Mouse (Mus musculus): Measurements from ENCODE around the gene Zbed6. TPM values are rescaled to one million over a fixed set of nuclear protein-coding genes. Genes with fewer than 3 reads are reported as not detected.

Gene Zbed6
- polyA plus RNA-seq, 1 experiment: not detected

GRCm38 (mm10) chr1:133611436-133611835, 49.2 kb downstream of the Zbed6 start:
- no peak for TF ChIP-seq TAL1 (IDR thresholded peaks at IDR 0.05; ENCODE audit: low read length)
- TF ChIP-seq GATA1 (IDR thresholded peaks at IDR 0.05; ENCODE audit: low read length): no peak
- Histone ChIP-seq H3K4me1 (ENCODE audit: control insufficient read depth) (peaks cover 29% of the 10 kb centered on the region), H3K9me3 (ENCODE audit: control insufficient read depth, low read length) (no peaks in the 10 kb centered on the region), H3K27me3 (ENCODE audit: control insufficient read depth) (no peaks in the 10 kb centered on the region), H3K36me3 (ENCODE audit: control insufficient read depth) (peaks cover 40% of the 10 kb centered on the region), H3K4me3 (replicated peaks) (no peak overlapping the region)

DNA sequence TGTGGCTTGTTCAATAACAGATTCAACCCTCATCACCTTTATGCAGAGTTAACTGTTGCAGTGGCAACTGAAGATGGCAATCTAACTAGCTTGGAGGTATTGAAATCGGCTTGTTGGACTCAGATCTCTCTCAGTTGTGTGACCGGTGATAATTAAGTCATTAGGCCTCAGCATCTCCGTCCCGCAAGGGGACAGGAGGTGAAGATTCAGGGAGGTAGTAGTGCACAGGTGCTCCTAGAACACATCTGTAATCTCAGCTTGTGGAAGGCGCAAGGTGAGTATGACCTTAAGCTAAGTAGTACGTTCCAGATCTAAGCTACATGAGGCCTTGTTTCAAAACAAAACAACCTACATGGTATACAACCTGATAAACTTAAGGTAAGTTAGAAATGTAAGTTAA, 50.1 kb downstream of the Zbed6 start:
- H3K27me3 ChIP-seq (ENCODE audit: control insufficient read depth): no peaks in the 10 kb centered on the region
- H3K4me1 ChIP-seq (ENCODE audit: control insufficient read depth): peaks cover 32% of the 10 kb centered on the region
- peaks cover 41% of the 10 kb centered on the region for H3K36me3 ChIP-seq (ENCODE audit: control insufficient read depth)
- TF ChIP-seq TAL1 (IDR thresholded peaks at IDR 0.05; ENCODE audit: low read length) (no peak), GATA1 (IDR thresholded peaks at IDR 0.05; ENCODE audit: low read length) (no peak)
- H3K9me3 ChIP-seq (ENCODE audit: control insufficient read depth, low read length): no peaks in the 10 kb centered on the region
- peak overlapping the region; percentile 90 for H3K4me3 ChIP-seq (replicated peaks)

- Histone ChIP-seq H3K36me3 (ENCODE audit: control insufficient read depth) (peaks cover 47% of the 10 kb centered on the region), H3K9me3 (ENCODE audit: control insufficient read depth, low read length) (no peaks in the 10 kb centered on the region), H3K4me1 (ENCODE audit: control insufficient read depth) (peaks cover 38% of the 10 kb centered on the region), H3K4me3 (replicated peaks) (peak within 1 kb of the TSS; percentile 90), H3K27me3 (ENCODE audit: control insufficient read depth) (no peaks in the 10 kb centered on the region)
- TF ChIP-seq GATA1 (IDR thresholded peaks at IDR 0.05; ENCODE audit: low read length) (no peak), TAL1 (IDR thresholded peaks at IDR 0.05; ENCODE audit: low read length) (no peak)
Observed at GRCm38 (mm10) chr1:133609771-133610502, 50.7 kb downstream of the Zbed6 start, which contains the start of gene Snrpe. Gene Snrpe (minus strand): TSS chr1:133610291.

Other genes starting within 250 kb of the Zbed6 start
- 0.01 and 0.05 TPM in 2 replicates for gene Sox13, start 236.5 kb downstream of the Zbed6 start, polyA plus RNA-seq (2012)
- 4.4 and 5.8 TPM in 2 replicates for gene Snrpe, start 50.6 kb downstream of the Zbed6 start, polyA plus RNA-seq (2012)
- 0.02 and 0.04 TPM in 2 replicates for gene Gm38394, start 433 bp upstream of the Zbed6 start, polyA plus RNA-seq (2012)
- 0.03 and 0.04 TPM in 2 replicates for gene Lax1, start 29.2 kb upstream of the Zbed6 start, polyA plus RNA-seq (2012)
- 6.4 and 7.7 TPM in 2 replicates for gene Atp2b4, start 140.2 kb upstream of the Zbed6 start, polyA plus RNA-seq (2012)
- not detected in 2 replicates for gene Optc, start 247.1 kb upstream of the Zbed6 start, polyA plus RNA-seq (2012)

Data from erythroblast, embryonic 14.5 days (primary cell).